Mouse (Mus musculus): Measurements from ENCODE around the gene 4833427G06Rik. TPM values are rescaled to one million over a fixed set of nuclear protein-coding genes. Genes with fewer than 3 reads are reported as not detected.

4833427G06Rik gene
- polyA plus RNA-seq (2012; rRNA removed), result not detected in 2 replicates
- not detected in 2 replicates for polyA plus RNA-seq (2014; fragmentation: Nextera tagmentation; extraction: Ambion mirVana)

GRCm38 (mm10) chr9:51101756-51102425, at the start of gene 4833427G06Rik:
4833427G06Rik (minus strand) TSS chr9:51102078.
- Histone ChIP-seq H3K4me1 (replicated peaks; ENCODE audit: control insufficient read depth in 2 of 2, insufficient read depth in 2 of 2, low read length in 1 of 2) (no peaks in the 10 kb centered on the region), H3K36me3 (replicated peaks; ENCODE audit: control insufficient read depth, insufficient read depth, low read depth) (no peaks in the 10 kb centered on the region), H3K27me3 (ENCODE audit: control insufficient read depth, insufficient read depth, low read length) (peaks cover 46% of the 10 kb centered on the region), H3K9me3 (ENCODE audit: control insufficient read depth, low read length) (no peaks in the 10 kb centered on the region), H3K4me2 (ENCODE audit: low read depth) (peak within 1 kb of the TSS; percentile 33), H3K4me3 (ENCODE audit: insufficient read depth in 1 of 2, low read depth in 2 of 2, low read length in 2 of 2) (no peak within 1 kb of the TSS), H3K27ac (no peak within 1 kb of the TSS), H3K9ac (replicated peaks) (no peak within 1 kb of the TSS)
- WGBS (ENCODE audit: insufficient replicate concordance), result 8% methylated on average over 27 of the region's 27 CpGs
- no peak for DNase-seq (ENCODE audit: low read depth in 3 of 3, low spot score in 3 of 3)
- TF ChIP-seq CTCF (IDR thresholded peaks at IDR 0.05; ENCODE audit: low read depth) (no peak; the same call in 1 of the 2 replicates), EP300 (IDR thresholded peaks at IDR 0.05; ENCODE audit: low read depth) (no peak)
- no peak for ATAC-seq (ENCODE audit: insufficient read depth)

GRCm38 (mm10) chr9:51147294-51147693, 45.4 kb upstream of the 4833427G06Rik start:
- H3K27ac ChIP-seq, result no peak overlapping the region
- no peak for TF ChIP-seq CTCF (IDR thresholded peaks at IDR 0.05; ENCODE audit: low read depth)
- TF ChIP-seq EP300 (IDR thresholded peaks at IDR 0.05; ENCODE audit: low read depth), result no peak
- WGBS (ENCODE audit: insufficient replicate concordance), result 66% methylated on average over 5 of the region's 5 CpGs

GRCm38 (mm10) chr9:51146496-51146895, 44.6 kb upstream of the 4833427G06Rik start:
- TF ChIP-seq CTCF (IDR thresholded peaks at IDR 0.05; ENCODE audit: low read depth) (no peak), EP300 (IDR thresholded peaks at IDR 0.05; ENCODE audit: low read depth) (no peak)
- Histone ChIP-seq H3K27ac (no peak overlapping the region), H3K9me3 (ENCODE audit: control insufficient read depth, low read length) (no peaks in the 10 kb centered on the region), H3K4me1 (replicated peaks; ENCODE audit: control insufficient read depth in 2 of 2, insufficient read depth in 2 of 2, low read length in 1 of 2) (no peaks in the 10 kb centered on the region), H3K9ac (replicated peaks) (no peak overlapping the region), H3K27me3 (ENCODE audit: control insufficient read depth, insufficient read depth, low read length) (no peaks in the 10 kb centered on the region), H3K4me2 (ENCODE audit: low read depth) (no peak overlapping the region), H3K36me3 (replicated peaks; ENCODE audit: control insufficient read depth, insufficient read depth, low read depth) (no peaks in the 10 kb centered on the region), H3K4me3 (ENCODE audit: insufficient read depth in 1 of 2, low read depth in 2 of 2, low read length in 2 of 2) (no peak overlapping the region)
- DNase-seq (ENCODE audit: low read depth in 3 of 3, low spot score in 3 of 3) (no peak), ATAC-seq (ENCODE audit: insufficient read depth) (no peak)
- 77% methylated on average over 4 of the region's 4 CpGs for WGBS (ENCODE audit: insufficient replicate concordance)

More at GRCm38 (mm10) chr9:51147294-51147693, 45.4 kb upstream of the 4833427G06Rik start:
- no peaks in the 10 kb centered on the region for H3K4me1 ChIP-seq (replicated peaks; ENCODE audit: control insufficient read depth in 2 of 2, insufficient read depth in 2 of 2, low read length in 1 of 2)
- no peak overlapping the region for H3K4me2 ChIP-seq (ENCODE audit: low read depth)
- ATAC-seq (ENCODE audit: insufficient read depth), result no peak
- H3K27me3 ChIP-seq (ENCODE audit: control insufficient read depth, insufficient read depth, low read length), result no peaks in the 10 kb centered on the region
- H3K9me3 ChIP-seq (ENCODE audit: control insufficient read depth, low read length), result no peaks in the 10 kb centered on the region
- DNase-seq (ENCODE audit: low read depth in 3 of 3, low spot score in 3 of 3), result no peak
- no peak overlapping the region for H3K9ac ChIP-seq (replicated peaks)
- H3K4me3 ChIP-seq (ENCODE audit: insufficient read depth in 1 of 2, low read depth in 2 of 2, low read length in 2 of 2), result no peak overlapping the region
- no peaks in the 10 kb centered on the region for H3K36me3 ChIP-seq (replicated peaks; ENCODE audit: control insufficient read depth, insufficient read depth, low read depth)

GRCm38 (mm10) chr9:51144218-51144617, 42.3 kb upstream of the 4833427G06Rik start:
- no peak for DNase-seq (ENCODE audit: low read depth in 3 of 3, low spot score in 3 of 3)
- TF ChIP-seq CTCF (IDR thresholded peaks at IDR 0.05; ENCODE audit: low read depth) (peak; percentile 14; the same call in 1 of the 2 replicates), EP300 (IDR thresholded peaks at IDR 0.05; ENCODE audit: low read depth) (no peak)
- 56% methylated on average over 6 of the region's 6 CpGs for WGBS (ENCODE audit: insufficient replicate concordance)

GRCm38 (mm10) chr9:51143437-51143836, 41.6 kb upstream of the 4833427G06Rik start:
- no peak overlapping the region for H3K27ac ChIP-seq
- no peaks in the 10 kb centered on the region for H3K27me3 ChIP-seq (ENCODE audit: control insufficient read depth, insufficient read depth, low read length)
- TF ChIP-seq EP300 (IDR thresholded peaks at IDR 0.05; ENCODE audit: low read depth) (no peak), CTCF (IDR thresholded peaks at IDR 0.05; ENCODE audit: low read depth) (no peak)
- DNase-seq (ENCODE audit: low read depth in 3 of 3, low spot score in 3 of 3), result no peak
- H3K4me1 ChIP-seq (replicated peaks; ENCODE audit: control insufficient read depth in 2 of 2, insufficient read depth in 2 of 2, low read length in 1 of 2), result peaks cover 0 to 2% of the 10 kb centered on the region in 2 experiments; a peak in 1 of 4 replicates
- no peak overlapping the region for H3K4me3 ChIP-seq (ENCODE audit: insufficient read depth in 1 of 2, low read depth in 2 of 2, low read length in 2 of 2)
- WGBS (ENCODE audit: insufficient replicate concordance), result 68% methylated on average over 1 of the region's 1 CpGs
- no peaks in the 10 kb centered on the region for H3K9me3 ChIP-seq (ENCODE audit: control insufficient read depth, low read length)
- ATAC-seq (ENCODE audit: insufficient read depth), result no peak
- no peaks in the 10 kb centered on the region for H3K36me3 ChIP-seq (replicated peaks; ENCODE audit: control insufficient read depth, insufficient read depth, low read depth)
- no peak overlapping the region for H3K4me2 ChIP-seq (ENCODE audit: low read depth)
- H3K9ac ChIP-seq (replicated peaks), result no peak overlapping the region

More at GRCm38 (mm10) chr9:51144218-51144617, 42.3 kb upstream of the 4833427G06Rik start:
- Histone ChIP-seq H3K27me3 (ENCODE audit: control insufficient read depth, insufficient read depth, low read length) (no peaks in the 10 kb centered on the region), H3K36me3 (replicated peaks; ENCODE audit: control insufficient read depth, insufficient read depth, low read depth) (no peaks in the 10 kb centered on the region), H3K4me1 (replicated peaks; ENCODE audit: control insufficient read depth in 2 of 2, insufficient read depth in 2 of 2, low read length in 1 of 2) (peaks cover 0 to 2% of the 10 kb centered on the region in 2 experiments; a peak in 1 of 4 replicates), H3K4me2 (ENCODE audit: low read depth) (no peak overlapping the region), H3K27ac (no peak overlapping the region), H3K9ac (replicated peaks) (no peak overlapping the region), H3K9me3 (ENCODE audit: control insufficient read depth, low read length) (no peaks in the 10 kb centered on the region), H3K4me3 (ENCODE audit: insufficient read depth in 1 of 2, low read depth in 2 of 2, low read length in 2 of 2) (no peak overlapping the region)
- ATAC-seq (ENCODE audit: insufficient read depth), result no peak

Data from liver, embryonic 14.5 days (tissue).